Mouse (Mus musculus) thymus, adult 2 months (tissue): ENCODE measurements around the gene Lefty1. TPM values are rescaled to one million over a fixed set of nuclear protein-coding genes. Genes with fewer than 3 reads are reported as not detected.
"Not testable (repeated sequence)": the region's sequence is repeated elsewhere in the genome, so short reads cannot be mapped to it uniquely, and the experiment has no call there.

Experiments
- DNase-seq: peaks from one replicate; pipeline ENCODE4 v3.0.0; 2021
- H3K27ac ChIP-seq: fragments of 200-500 bp; 2 replicates; pipeline ENCODE4 v1.5.1; 2012; ENCODE audit warnings: low read length, control low read depth; ENCODE audit not compliant: control insufficient read depth, insufficient read depth
- H3K27me3 ChIP-seq: fragments of 200-500 bp; 2 replicates; pipeline ENCODE4 v1.6.1; 2012; ENCODE audit warnings: mild to moderate bottlenecking, low read length, moderate library complexity, mixed read lengths; ENCODE audit not compliant: control insufficient read depth, insufficient read depth
- H3K36me3 ChIP-seq: fragments of 200-500 bp; 2 replicates; pipeline ENCODE4 v1.6.1; 2012; ENCODE audit warnings: mild to moderate bottlenecking, low read length, moderate library complexity; ENCODE audit not compliant: control insufficient read depth, insufficient read depth
- H3K4me1 ChIP-seq: fragments of 200-500 bp; replicated peaks from 2 replicates; pipeline ENCODE4 v1.6.1; 2012; ENCODE audit warnings: low read length; ENCODE audit not compliant: control insufficient read depth, insufficient read depth
- H3K4me3 ChIP-seq: fragments of 200-500 bp; 2 replicates; pipeline ENCODE4 v1.5.1; 2012; ENCODE audit warnings: mild to moderate bottlenecking, low read length, control low read depth, moderate library complexity; ENCODE audit not compliant: control insufficient read depth, insufficient read depth
- CTCF ChIP-seq: fragments of 200-500 bp; IDR thresholded peaks from 2 replicates; pipeline ENCODE4 v1.5.1; 2012; ENCODE audit warnings: mild to moderate bottlenecking, control low read depth, low read length, moderate library complexity, borderline replicate concordance; ENCODE audit not compliant: control insufficient read depth, poor library complexity, insufficient read depth; ENCODE audit errors: extremely low read depth
- POLR2A ChIP-seq: fragments of 200-500 bp; IDR thresholded peaks from 2 replicates; pipeline ENCODE4 v1.6.1; 2012; ENCODE audit warnings: mild to moderate bottlenecking, low read length, control low read depth, moderate library complexity; ENCODE audit not compliant: control insufficient read depth, poor library complexity, insufficient read depth; ENCODE audit errors: extremely low read depth
- WGBS: fragments of 180-500 bp; shearing (Covaris S2); methylation state at CpG from one replicate; pipeline ENCODE4 v1.1.7; 2018; 5-methylcytosine and 5-hydroxymethylcytosine counted together
- polyA plus RNA-seq: library from polyadenylated mRNA; depleted of rRNA; stranded (reverse); fragments of >200 nt; gene quantifications from 2 replicates; pipeline ENCODE4 v1.2.3, GENCODE M21; 2012; rRNA removed

The Lefty1 gene
- polyA plus RNA-seq, 1 experiment, result 6.0 TPM

DNA sequence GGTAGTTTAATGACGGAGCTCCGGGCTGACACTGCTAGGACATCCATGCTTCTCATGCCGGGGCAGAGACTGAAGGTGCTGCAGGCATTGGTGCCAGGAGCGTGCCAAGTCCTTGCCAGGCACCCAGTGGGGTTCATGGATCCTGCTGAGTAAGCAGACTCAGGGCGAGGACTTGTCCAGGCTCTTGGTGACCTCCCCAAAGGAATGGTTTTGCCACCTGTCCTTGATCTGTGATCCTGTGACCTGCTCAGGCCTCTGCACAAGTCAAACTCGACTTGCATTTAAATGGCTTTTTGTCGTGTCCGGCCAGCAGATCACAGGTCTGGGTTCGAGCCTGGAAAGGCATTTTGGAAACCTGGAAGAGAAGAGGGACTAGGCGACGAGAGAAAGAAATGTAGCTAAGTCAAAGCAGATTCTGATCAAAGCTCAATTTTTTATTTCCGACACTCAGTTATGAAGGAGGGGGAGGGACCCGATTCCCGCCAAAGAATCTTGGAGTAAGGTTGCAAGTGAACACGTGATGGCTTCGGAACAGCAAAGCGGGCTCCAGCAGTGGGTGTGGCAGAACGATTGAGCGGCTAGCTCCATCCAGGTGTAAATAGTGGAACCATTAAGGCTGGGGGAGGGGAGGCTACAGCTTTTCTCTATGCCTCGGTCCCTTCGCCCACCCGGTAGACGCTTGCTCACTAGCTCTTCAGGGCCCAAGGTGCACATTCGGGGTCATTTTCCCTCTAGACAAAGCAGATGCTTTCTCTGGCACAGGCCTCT is 44.8 kb downstream of the Lefty1 start:
- H3K27ac ChIP-seq, result no peak overlapping the region
- H3K4me1 ChIP-seq, result no peaks in the 10 kb centered on the region
- no peak for DNase-seq
- TF ChIP-seq CTCF (no peak), POLR2A (no peak)
- no peaks in the 10 kb centered on the region for H3K36me3 ChIP-seq
- H3K4me3 ChIP-seq, result no peak overlapping the region
- WGBS, result 94% methylated on average over 24 of the region's 24 CpGs
- H3K27me3 ChIP-seq, result no peaks in the 10 kb centered on the region

DNA sequence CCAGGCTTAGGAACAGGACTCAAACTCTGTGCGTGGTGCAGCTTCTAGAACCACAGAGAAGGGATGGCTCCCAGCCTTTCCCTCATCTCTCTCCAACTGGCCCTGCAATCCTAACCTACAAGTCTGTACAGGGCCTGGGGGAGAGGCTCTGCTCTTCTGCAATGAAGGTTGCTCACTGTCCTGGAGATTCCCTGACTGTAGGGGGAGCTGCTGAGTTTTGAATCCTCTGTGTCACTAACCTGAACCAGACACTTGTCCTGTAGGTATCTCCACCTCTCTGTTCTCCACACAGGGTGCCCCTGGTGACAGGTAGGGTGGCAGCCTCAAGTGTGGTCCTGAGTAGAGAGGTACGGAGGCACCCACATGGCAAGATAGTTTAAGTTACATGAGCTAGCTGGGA is 45.6 kb downstream of the Lefty1 start:
- Histone ChIP-seq H3K27ac (no peak overlapping the region), H3K4me1 (no peaks in the 10 kb centered on the region), H3K4me3 (no peak overlapping the region), H3K27me3 (no peaks in the 10 kb centered on the region), H3K36me3 (no peaks in the 10 kb centered on the region)
- TF ChIP-seq CTCF (no peak), POLR2A (no peak)
- no peak for DNase-seq
- 83% methylated on average over 2 of the region's 2 CpGs for WGBS

DNA sequence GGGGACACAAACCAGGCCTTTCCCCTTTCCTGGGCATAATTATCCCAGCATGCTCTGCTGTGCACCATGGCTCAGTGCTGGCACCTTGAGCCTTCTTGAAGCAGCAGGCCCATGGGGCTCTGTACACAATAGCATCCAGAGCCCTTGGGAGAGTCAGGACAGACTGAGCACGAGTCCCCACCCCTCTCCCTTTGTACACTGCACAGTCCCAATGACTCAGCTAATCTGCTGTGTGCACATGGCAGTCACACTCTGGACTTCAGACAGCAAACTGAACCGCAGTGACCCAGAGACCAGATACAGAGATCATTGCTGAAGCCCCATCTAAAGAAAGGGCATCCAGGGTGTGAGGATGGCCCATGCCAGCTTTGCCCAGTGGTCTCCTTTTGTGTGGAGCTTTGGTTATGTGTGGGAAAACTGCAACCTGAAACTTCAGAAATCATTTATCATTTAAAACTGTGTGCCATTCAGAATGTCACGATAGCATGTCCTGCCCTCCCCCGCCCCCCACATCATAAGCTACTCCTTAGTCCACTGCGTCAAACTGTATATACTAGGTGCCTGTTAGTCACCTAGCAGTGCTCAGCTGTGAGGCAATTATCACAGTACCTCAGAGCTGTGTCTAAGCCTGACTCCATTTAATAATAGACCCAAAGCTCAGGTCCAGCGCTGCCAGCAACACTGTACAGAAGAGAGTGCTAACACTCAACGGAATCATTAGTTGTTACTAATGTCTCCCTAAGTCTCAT is 46.6 kb downstream of the Lefty1 start:
- not testable (repeated sequence) for H3K27ac ChIP-seq, H3K36me3 ChIP-seq, H3K27me3 ChIP-seq, H3K4me3 ChIP-seq, DNase-seq, H3K4me1 ChIP-seq
- WGBS, result 83% methylated on average over 7 of the region's 7 CpGs

DNA sequence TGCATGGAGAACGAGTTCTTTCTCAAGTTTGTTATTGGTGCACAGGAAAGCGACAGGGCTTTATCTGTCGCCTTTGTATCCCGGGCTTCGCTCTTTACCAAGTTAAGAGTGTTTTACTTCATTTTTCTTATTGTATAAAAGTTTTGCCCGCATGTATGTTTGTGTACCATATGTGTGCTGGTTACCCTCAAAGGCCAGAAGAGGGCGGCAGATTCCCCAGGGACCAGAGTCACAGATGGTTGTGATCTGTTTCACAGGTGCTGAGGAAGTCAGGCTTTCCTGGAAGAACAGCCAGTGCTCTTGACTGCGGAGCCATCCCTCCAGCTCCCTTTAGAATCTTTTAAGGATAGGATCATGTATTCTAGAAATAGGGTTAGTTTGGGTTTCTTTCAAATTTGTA is 51.9 kb downstream of the Lefty1 start:
- no peak for DNase-seq
- Histone ChIP-seq H3K27ac (no peak overlapping the region), H3K36me3 (no peaks in the 10 kb centered on the region), H3K27me3 (no peaks in the 10 kb centered on the region), H3K4me3 (no peak overlapping the region), H3K4me1 (peaks cover 2% of the 10 kb centered on the region)
- TF ChIP-seq POLR2A (no peak), CTCF (no peak)
- 94% methylated on average over 8 of the region's 8 CpGs for WGBS

DNA sequence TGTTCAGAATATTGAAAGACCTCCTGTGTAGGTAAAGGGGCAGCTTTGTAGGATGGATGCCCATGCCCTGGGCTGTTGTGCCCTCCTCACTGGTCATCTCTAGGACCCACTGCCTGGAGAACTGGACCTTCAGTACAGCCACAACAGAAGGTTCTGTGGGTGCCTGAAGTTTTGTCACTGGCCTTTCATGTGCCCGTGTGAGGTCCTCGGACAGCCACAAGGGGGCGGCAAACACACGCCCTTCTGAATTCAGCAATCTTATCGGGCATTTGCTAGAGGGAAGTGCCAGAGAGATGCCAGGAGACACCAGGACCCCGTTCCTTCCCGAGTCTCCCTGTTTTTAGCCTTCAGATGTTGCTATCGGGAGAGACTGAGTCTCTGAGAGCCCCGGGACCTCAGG is 52.9 kb downstream of the Lefty1 start:
- no peak overlapping the region for H3K4me3 ChIP-seq

More for the DNA sequence above, 52.9 kb downstream of the Lefty1 start:
- no peaks in the 10 kb centered on the region for H3K36me3 ChIP-seq
- H3K27ac ChIP-seq, result no peak overlapping the region
- WGBS, result under 1% methylated on average over 9 of the region's 9 CpGs
- H3K27me3 ChIP-seq, result no peaks in the 10 kb centered on the region
- DNase-seq, result peak; percentile 76
- peaks cover 2% of the 10 kb centered on the region for H3K4me1 ChIP-seq
- TF ChIP-seq POLR2A (no peak), CTCF (peak; percentile 94)

Other genes with a start within 250 kb of the Lefty1 start
- 0.13 and 0.52 TPM in 2 replicates for gene Mixl1, start 238.0 kb upstream of the Lefty1 start, polyA plus RNA-seq
- gene Acbd3, start 209.0 kb upstream of the Lefty1 start, polyA plus RNA-seq, result 14.8 and 16.7 TPM in 2 replicates
- 750 and 796 TPM in 2 replicates for gene H3f3a, start 121.1 kb upstream of the Lefty1 start, polyA plus RNA-seq
- 18.4 and 19.4 TPM in 2 replicates for gene Sde2, start 83.9 kb upstream of the Lefty1 start, polyA plus RNA-seq
- 0.98 and 1.9 TPM in 2 replicates for gene Lefty2, start 41.9 kb upstream of the Lefty1 start, polyA plus RNA-seq
- 101 and 106 TPM in 2 replicates for gene Pycr2, start 30.7 kb upstream of the Lefty1 start, polyA plus RNA-seq
- gene Tmem63a, start 7.3 kb downstream of the Lefty1 start, polyA plus RNA-seq, result 47.3 and 49.3 TPM in 2 replicates
- 33.2 and 39.3 TPM in 2 replicates for gene Ephx1, start 85.9 kb downstream of the Lefty1 start, polyA plus RNA-seq
- 0.06 and 0.09 TPM in 2 replicates for gene 9130409I23Rik, start 116.2 kb downstream of the Lefty1 start, polyA plus RNA-seq
- 21.7 and 24.5 TPM in 2 replicates for gene Nvl, start 209.2 kb downstream of the Lefty1 start, polyA plus RNA-seq
- 12.6 and 17.1 TPM in 2 replicates for gene Cnih4, start 209.7 kb downstream of the Lefty1 start, polyA plus RNA-seq